Mouse (Mus musculus) cerebellum, postnatal 14 days (tissue): ENCODE data around the gene Esam.

Experiments used
- DNase-seq, 2 experiments: peaks; one replicate each; pipeline ENCODE4 v3.0.0; 2021; ENCODE audit warnings: mixed read lengths in 2 of 2

Gene Esam

GRCm38 (mm10) chr9:37556366-37556765 is 28.5 kb downstream of the Esam start:
- DNase-seq: no peak

- no peak for DNase-seq
Observed at GRCm38 (mm10) chr9:37560617-37561016, 32.7 kb downstream of the Esam start.

GRCm38 (mm10) chr9:37563805-37564204 is 35.9 kb downstream of the Esam start:
- no peak for DNase-seq

GRCm38 (mm10) chr9:37567019-37567418 is 39.1 kb downstream of the Esam start:
- DNase-seq: no peak

GRCm38 (mm10) chr9:37567454-37567853 is 39.6 kb downstream of the Esam start:
- no peak for DNase-seq

GRCm38 (mm10) chr9:37567892-37568604 is 40.2 kb downstream of the Esam start:
- DNase-seq: no peak

- DNase-seq: no peak
Observed at GRCm38 (mm10) chr9:37568605-37569214, 40.8 kb downstream of the Esam start.

- no peak for DNase-seq
Observed at GRCm38 (mm10) chr9:37569231-37569835, 41.5 kb downstream of the Esam start.

- no peak for DNase-seq
Observed at GRCm38 (mm10) chr9:37572204-37572876, 44.5 kb downstream of the Esam start.

- no peak for DNase-seq
Observed at GRCm38 (mm10) chr9:37576436-37576930, 48.6 kb downstream of the Esam start.

GRCm38 (mm10) chr9:37583594-37583993 is 55.7 kb downstream of the Esam start:
- DNase-seq: no peak

GRCm38 (mm10) chr9:37586718-37587117 is 58.8 kb downstream of the Esam start:
- DNase-seq: no peak
